Mouse (Mus musculus) heart, embryonic 14.5 days (tissue): ENCODE data around the gene Mvb12b. TPM values are rescaled to one million over a fixed set of nuclear protein-coding genes. Genes with fewer than 3 reads are reported as not detected.

ENCODE experiments used
- ATAC-seq: fragments of 200-750 bp; cut with Nextera tagmentation; 2 replicates; pipeline ENCODE4 v1.8.0; 2017; ENCODE audit warnings: low read depth, moderate TSS enrichment; ENCODE audit not compliant: insufficient number of reproducible peaks, insufficient read depth, low FRiP score
- H3K27ac ChIP-seq, 2 experiments: fragments of 200-500 bp in 1 of 2; fragments of 300-500 bp in 1 of 2; sonication (generic) in 1 of 2; replicated peaks in 1 of 2; 2 replicates each; pipeline ENCODE4 v1.5.1; 2012 to 2014; ENCODE audit warnings: low read depth in 2 of 2, low read length in 2 of 2, control low read depth in 1 of 2, mild to moderate bottlenecking in 1 of 2, mixed read lengths in 1 of 2; ENCODE audit not compliant: control insufficient read depth in 1 of 2, insufficient read depth in 1 of 2
- H3K27me3 ChIP-seq: fragments of 300-500 bp; sonication (generic); 2 replicates; pipeline ENCODE4 v1.6.1; 2014; ENCODE audit warnings: mild to moderate bottlenecking, low read length, control low read depth; ENCODE audit not compliant: control insufficient read depth, insufficient read depth
- H3K36me3 ChIP-seq: fragments of 300-500 bp; sonication (generic); 2 replicates; pipeline ENCODE4 v1.6.1; 2014; ENCODE audit warnings: mild to moderate bottlenecking, control low read depth, low read length, mixed read lengths; ENCODE audit not compliant: control insufficient read depth, insufficient read depth
- H3K4me1 ChIP-seq, 2 experiments: fragments of 200-500 bp in 1 of 2; fragments of 300-500 bp in 1 of 2; sonication (generic) in 1 of 2; 2 replicates each; pipeline ENCODE4 v1.6.1; 2012 to 2014; ENCODE audit warnings: low read length in 2 of 2, control low read depth in 1 of 2, mixed read lengths in 1 of 2; ENCODE audit not compliant: control insufficient read depth in 2 of 2, insufficient read depth in 2 of 2
- H3K4me2 ChIP-seq: fragments of 300-500 bp; sonication (generic); 2 replicates; pipeline ENCODE4 v1.6.1; 2014; ENCODE audit warnings: mild to moderate bottlenecking, low read length
- H3K4me3 ChIP-seq, 2 experiments: fragments of 200-500 bp in 1 of 2; fragments of 300-500 bp in 1 of 2; sonication (generic) in 1 of 2; 2 replicates each; pipeline ENCODE4 v1.5.1; 2012 to 2014; ENCODE audit warnings: low read length in 2 of 2, mild to moderate bottlenecking in 2 of 2, control low read depth in 1 of 2, low read depth in 1 of 2, moderate library complexity in 1 of 2; ENCODE audit not compliant: control insufficient read depth in 1 of 2, insufficient read depth in 1 of 2
- H3K9ac ChIP-seq: fragments of 300-500 bp; sonication (generic); 2 replicates; pipeline ENCODE4 v1.6.1; 2014; ENCODE audit warnings: mild to moderate bottlenecking, low read length
- H3K9me3 ChIP-seq: fragments of 300-500 bp; sonication (generic); 2 replicates; pipeline ENCODE4 v1.6.1; 2016; ENCODE audit warnings: low read length, control low read depth; ENCODE audit not compliant: control insufficient read depth
- WGBS: fragments of 180-500 bp; shearing (Covaris S2); extraction: QIAGEN DNeasy Blood & Tissue Kit; methylation state at CpG from one replicate; pipeline ENCODE4 v1.1.7; 2014; 5-methylcytosine and 5-hydroxymethylcytosine counted together
- polyA plus RNA-seq: library from polyadenylated mRNA; unstranded; fragments of >200 nt; fragmentation: Nextera tagmentation; extraction: Ambion mirVana; gene quantifications from 2 replicates; pipeline ENCODE4 v1.2.1, GENCODE M21; 2014

Gene Mvb12b
- polyA plus RNA-seq, 1 experiment from 2014 or later, result 10.4 TPM

GRCm38 (mm10) chr2:33886386-33887327, 1.1 kb downstream of the Mvb12b start:
- no peaks in the 10 kb centered on the region for H3K36me3 ChIP-seq
- H3K4me1 ChIP-seq, result peaks cover 8 to 14% of the 10 kb centered on the region in 2 experiments
- ATAC-seq, result peak; percentile 69
- H3K27ac ChIP-seq, result peak overlapping the region; percentile 17 to 75; a peak in 3 of 4 replicates
- no peaks in the 10 kb centered on the region for H3K27me3 ChIP-seq
- WGBS, result 2% methylated on average over 33 of the region's 51 CpGs
- H3K9ac ChIP-seq, result peak overlapping the region; percentile 96
- peak overlapping the region; percentile 86 to 93 for H3K4me3 ChIP-seq
- H3K4me2 ChIP-seq, result peak overlapping the region; percentile 93
- H3K9me3 ChIP-seq, result 0 out of 2 replicates have a peak, but pooled peaks cover 3% of the 10 kb centered on the region

- WGBS, result 94% methylated on average over 3 of the region's 3 CpGs
- no peak overlapping the region for H3K9ac ChIP-seq
- no peaks in the 10 kb centered on the region for H3K27me3 ChIP-seq
- no peaks in the 10 kb centered on the region for H3K9me3 ChIP-seq
- H3K4me2 ChIP-seq, result no peak overlapping the region
- H3K36me3 ChIP-seq, result no peaks in the 10 kb centered on the region
- H3K4me1 ChIP-seq, result peaks cover 8 to 14% of the 10 kb centered on the region in 2 experiments
- ATAC-seq, result no peak
- no peak overlapping the region for H3K27ac ChIP-seq
- no peak overlapping the region for H3K4me3 ChIP-seq
Measured at GRCm38 (mm10) chr2:33885264-33885651, 2.5 kb downstream of the Mvb12b start.

DNA sequence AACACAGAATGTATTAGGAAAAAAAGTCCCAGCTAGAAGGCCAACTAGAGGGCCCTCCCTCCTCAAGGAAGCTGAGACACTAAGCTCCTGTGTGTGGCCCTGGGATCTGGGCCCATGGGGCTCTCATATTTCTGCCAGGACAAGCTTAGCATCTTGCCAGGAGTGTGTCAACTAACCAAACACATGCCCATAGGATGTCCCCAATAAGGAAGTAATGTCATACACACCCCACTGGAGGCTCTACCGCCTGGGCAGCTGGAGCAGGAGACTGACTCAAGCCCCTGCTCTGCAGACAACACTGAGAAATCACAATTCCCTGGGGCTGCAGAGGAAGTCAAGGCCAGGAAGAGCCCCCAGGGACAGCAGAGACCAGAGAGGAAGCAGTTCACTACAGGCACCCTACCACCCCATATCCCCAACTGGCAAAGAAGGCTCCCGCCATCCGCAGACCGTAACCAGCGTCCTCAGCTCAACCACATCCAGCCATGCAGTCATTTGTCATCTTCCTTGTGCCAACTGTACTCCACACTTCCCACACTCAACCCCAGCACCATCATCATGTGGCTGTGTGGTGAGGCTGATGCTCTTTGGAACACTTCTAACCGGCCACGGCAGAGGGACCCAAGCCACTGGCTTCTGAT, 3.0 kb downstream of the Mvb12b start:
- 84% methylated on average over 7 of the region's 7 CpGs for WGBS
- no peak for ATAC-seq
- Histone ChIP-seq H3K27ac (no peak overlapping the region), H3K4me3 (no peak overlapping the region), H3K36me3 (no peaks in the 10 kb centered on the region), H3K4me1 (peaks cover 8 to 14% of the 10 kb centered on the region in 2 experiments), H3K27me3 (no peaks in the 10 kb centered on the region), H3K9ac (no peak overlapping the region), H3K9me3 (no peaks in the 10 kb centered on the region), H3K4me2 (no peak overlapping the region)

DNA sequence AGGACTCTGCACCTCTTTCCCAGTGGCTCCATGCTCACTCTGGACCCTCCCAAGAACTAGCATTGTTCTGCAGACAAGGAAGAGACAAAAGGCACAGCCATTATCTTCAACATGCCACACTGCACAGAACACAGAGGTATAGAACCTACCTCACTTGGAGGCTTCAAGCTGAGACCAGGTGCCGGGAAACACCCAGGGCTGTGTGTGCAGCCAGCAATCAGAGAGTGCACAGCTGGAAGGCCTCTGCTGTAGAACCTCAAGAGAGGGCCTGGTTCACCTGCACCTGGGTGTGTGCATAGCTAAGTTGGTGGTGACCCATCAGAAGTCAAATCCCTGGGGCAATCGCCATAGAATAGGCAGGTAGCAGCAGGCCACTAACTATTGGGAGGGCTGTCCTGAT, 8.5 kb downstream of the Mvb12b start:
- H3K9me3 ChIP-seq, result no peaks in the 10 kb centered on the region
- no peaks in the 10 kb centered on the region for H3K27me3 ChIP-seq
- no peak for ATAC-seq
- no peak overlapping the region for H3K4me3 ChIP-seq
- H3K27ac ChIP-seq, result no peak overlapping the region
- peaks cover 25 to 32% of the 10 kb centered on the region in 2 experiments for H3K4me1 ChIP-seq
- 92% methylated on average over 2 of the region's 2 CpGs for WGBS
- H3K4me2 ChIP-seq, result no peak overlapping the region
- no peaks in the 10 kb centered on the region for H3K36me3 ChIP-seq
- no peak overlapping the region for H3K9ac ChIP-seq

DNA sequence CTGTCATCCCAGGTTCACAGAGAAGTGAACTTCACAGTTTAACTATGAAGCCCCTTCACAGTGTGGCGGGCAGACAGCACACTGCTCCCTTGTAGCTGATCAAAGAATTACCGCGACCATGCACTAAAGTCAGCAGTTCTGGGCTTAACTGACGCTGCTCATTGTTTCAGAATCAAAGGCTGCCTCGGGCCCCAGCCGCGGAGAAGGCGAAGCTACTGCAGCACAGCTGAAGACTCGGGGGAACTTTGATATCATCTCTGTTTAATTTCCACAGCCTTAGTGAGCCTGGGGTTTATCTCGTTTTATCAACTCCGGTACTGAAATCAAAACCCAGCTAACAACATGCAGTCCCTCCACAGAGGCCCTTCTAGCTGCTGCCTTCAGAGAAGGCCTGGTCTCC, 9.3 kb downstream of the Mvb12b start:
- Histone ChIP-seq H3K9me3 (no peaks in the 10 kb centered on the region), H3K27ac (no peak overlapping the region), H3K36me3 (peaks cover 3% of the 10 kb centered on the region), H3K4me3 (no peak overlapping the region), H3K27me3 (no peaks in the 10 kb centered on the region), H3K4me1 (peaks cover 26 to 32% of the 10 kb centered on the region in 2 experiments), H3K4me2 (no peak overlapping the region), H3K9ac (no peak overlapping the region)
- ATAC-seq, result no peak
- WGBS, result 42% methylated on average over 11 of the region's 11 CpGs

- WGBS, result 78% methylated on average over 6 of the region's 6 CpGs
- Histone ChIP-seq H3K4me1 (peaks cover 26 to 32% of the 10 kb centered on the region in 2 experiments), H3K9me3 (no peaks in the 10 kb centered on the region), H3K36me3 (peaks cover 9% of the 10 kb centered on the region), H3K27me3 (no peaks in the 10 kb centered on the region), H3K4me2 (no peak overlapping the region), H3K4me3 (no peak overlapping the region), H3K9ac (no peak overlapping the region), H3K27ac (no peak overlapping the region)
- no peak for ATAC-seq
Measured at GRCm38 (mm10) chr2:33877663-33878360, 9.9 kb downstream of the Mvb12b start.

- Histone ChIP-seq H3K9me3 (no peaks in the 10 kb centered on the region), H3K27ac (peak overlapping the region; percentile 53 to 57), H3K4me2 (peak overlapping the region; percentile 19), H3K27me3 (no peaks in the 10 kb centered on the region), H3K9ac (no peak overlapping the region), H3K4me3 (no peak overlapping the region), H3K4me1 (peaks cover 26 to 32% of the 10 kb centered on the region in 2 experiments), H3K36me3 (peaks cover 14% of the 10 kb centered on the region)
- no peak for ATAC-seq
- WGBS, result 39% methylated on average over 25 of the region's 25 CpGs
Measured at GRCm38 (mm10) chr2:33876529-33877290, 11.0 kb downstream of the Mvb12b start.
